Mouse (Mus musculus): Measurements from ENCODE around the gene Cldn16. TPM values are rescaled to one million over a fixed set of nuclear protein-coding genes. Genes with fewer than 3 reads are reported as not detected.

The Cldn16 gene
- polyA plus RNA-seq (2015; fragmentation: Nextera tagmentation; extraction: Ambion mirVana), result not detected in 2 replicates

DNA sequence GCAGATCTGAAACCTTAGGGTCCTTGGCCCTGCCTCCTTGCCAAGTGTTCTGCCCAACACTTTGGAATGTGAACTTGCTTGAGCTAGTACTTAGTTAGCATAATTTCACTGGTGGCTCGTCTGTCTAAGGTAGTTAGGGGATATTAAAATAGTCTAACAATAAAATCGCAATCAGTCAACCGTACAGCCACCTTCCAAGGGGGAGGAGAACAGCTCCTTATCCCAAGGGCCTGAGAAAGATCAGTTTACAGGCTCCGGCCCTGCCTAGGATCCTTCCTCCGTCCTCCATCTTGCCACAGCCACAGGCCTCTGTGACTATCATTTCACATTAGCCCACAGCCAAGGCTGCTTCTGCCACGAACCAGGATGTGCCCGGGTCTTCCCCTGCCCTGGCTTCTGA, at the start of gene Cldn16:
Gene Cldn16, plus strand, starts transcription at position 301 of the 400 bp plus-strand sequence.
- Histone ChIP-seq H3K4me2 (no peak within 1 kb of the TSS), H3K4me3 (no peak within 1 kb of the TSS), H3K9me3 (replicated peaks) (no peaks in the 10 kb centered on the region), H3K27me3 (no peaks in the 10 kb centered on the region), H3K9ac (no peak within 1 kb of the TSS), H3K36me3 (ENCODE audit: poor library complexity, severe bottlenecking) (no peaks in the 10 kb centered on the region), H3K4me1 (no peaks in the 10 kb centered on the region), H3K27ac (no peak within 1 kb of the TSS)
- 77% methylated on average over 7 of the region's 7 CpGs for WGBS
- ATAC-seq, result no peak

DNA sequence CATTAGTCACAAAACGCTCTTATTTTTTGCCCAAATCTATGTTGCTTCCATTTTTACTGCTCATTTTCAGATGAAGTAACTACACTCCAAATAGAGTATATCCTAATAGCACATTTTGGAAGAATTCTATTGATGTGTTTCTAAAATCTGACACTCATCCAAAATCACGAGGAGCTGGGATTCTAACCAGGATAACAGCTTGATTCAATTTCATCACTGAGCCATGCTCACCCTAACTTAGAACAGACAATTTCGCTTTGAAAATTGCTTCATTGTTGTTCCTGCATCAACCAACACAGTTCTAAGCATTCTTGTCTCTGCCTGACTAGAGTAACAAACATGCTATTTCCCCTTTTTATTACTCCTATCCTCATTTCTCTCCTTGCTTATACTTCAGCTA, 44.3 kb upstream of the Cldn16 start:
- no peak for ATAC-seq
- no peaks in the 10 kb centered on the region for H3K4me1 ChIP-seq

DNA sequence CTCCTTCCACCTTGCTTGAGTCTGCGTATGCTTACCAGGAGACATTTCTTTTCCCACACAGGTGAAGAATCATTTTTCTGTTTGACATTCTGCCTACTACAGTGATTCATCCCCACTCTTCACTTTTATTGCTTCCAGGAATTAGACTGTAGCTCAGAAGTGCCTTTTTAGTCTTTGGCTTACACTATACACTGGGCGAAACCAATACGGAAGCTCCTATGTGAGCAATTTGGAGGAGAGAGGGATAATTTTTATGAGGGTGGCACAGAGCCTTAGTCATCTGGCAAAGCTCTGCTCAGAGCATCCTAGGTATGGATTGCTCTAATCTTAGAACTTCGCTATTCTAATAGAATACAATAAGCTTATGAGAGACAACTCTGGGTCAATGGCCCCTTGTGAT, 40.9 kb upstream of the Cldn16 start:
- 96% methylated on average over 4 of the region's 4 CpGs for WGBS
- Histone ChIP-seq H3K4me1 (no peaks in the 10 kb centered on the region), H3K27me3 (no peaks in the 10 kb centered on the region), H3K9me3 (replicated peaks) (no peaks in the 10 kb centered on the region), H3K36me3 (ENCODE audit: poor library complexity, severe bottlenecking) (no peaks in the 10 kb centered on the region), H3K4me3 (no peak overlapping the region), H3K4me2 (no peak overlapping the region), H3K9ac (no peak overlapping the region), H3K27ac (no peak overlapping the region)
- ATAC-seq, result no peak

More for the DNA sequence above, 44.3 kb upstream of the Cldn16 start:
- H3K36me3 ChIP-seq (ENCODE audit: poor library complexity, severe bottlenecking), result no peaks in the 10 kb centered on the region
- no peak overlapping the region for H3K9ac ChIP-seq
- H3K27ac ChIP-seq, result no peak overlapping the region
- H3K4me2 ChIP-seq, result no peak overlapping the region
- whole genome bisulfite sequencing, result 94% methylated on average over 3 of the region's 3 CpGs
- H3K27me3 ChIP-seq, result no peaks in the 10 kb centered on the region
- no peaks in the 10 kb centered on the region for H3K9me3 ChIP-seq (replicated peaks)
- no peak overlapping the region for H3K4me3 ChIP-seq

DNA sequence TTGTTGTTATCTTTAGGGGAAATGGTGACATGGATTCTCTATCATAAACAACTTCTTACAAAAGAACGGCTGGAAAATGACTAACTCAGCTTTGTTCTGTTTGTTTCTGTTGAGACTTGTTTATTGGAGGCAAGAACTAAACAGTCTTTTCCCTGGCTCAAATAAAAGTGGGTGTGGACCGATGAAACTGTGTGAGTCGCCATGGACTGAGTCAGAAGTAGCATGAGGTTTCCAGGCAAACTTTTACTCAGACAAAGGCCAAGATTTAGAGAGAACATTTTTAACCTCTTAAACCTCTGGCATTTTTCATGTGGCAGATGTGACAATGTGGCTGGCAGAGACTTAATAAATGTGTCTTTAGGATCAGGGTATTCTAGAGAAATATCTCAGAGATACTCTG, 32.7 kb upstream of the Cldn16 start:
- Histone ChIP-seq H3K4me2 (no peak overlapping the region), H3K9me3 (replicated peaks) (no peaks in the 10 kb centered on the region), H3K4me1 (no peaks in the 10 kb centered on the region), H3K27ac (no peak overlapping the region), H3K4me3 (no peak overlapping the region), H3K36me3 (ENCODE audit: poor library complexity, severe bottlenecking) (no peaks in the 10 kb centered on the region), H3K9ac (no peak overlapping the region), H3K27me3 (no peaks in the 10 kb centered on the region)
- no peak for ATAC-seq
- WGBS, result 81% methylated on average over 3 of the region's 3 CpGs

DNA sequence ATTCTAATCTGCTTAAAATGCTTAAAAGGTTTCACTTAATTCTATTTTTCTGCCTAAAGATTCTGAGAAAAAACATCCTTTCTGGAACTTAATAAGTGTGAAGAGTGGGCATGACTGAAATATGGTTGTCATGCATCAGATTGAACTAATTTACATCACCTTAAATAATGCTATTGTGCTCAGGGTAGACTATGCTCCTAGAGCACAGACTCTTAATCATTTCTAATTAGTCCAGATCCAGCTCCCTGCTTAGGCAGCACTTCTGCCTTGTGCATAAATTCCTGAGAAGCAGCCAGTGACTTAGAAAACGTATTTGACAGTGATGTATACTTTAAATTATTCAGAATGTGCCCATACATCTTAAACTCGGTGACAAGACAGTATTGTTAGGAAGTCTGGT, 29.4 kb upstream of the Cldn16 start:
- 32% methylated on average over 2 of the region's 2 CpGs for WGBS

DNA sequence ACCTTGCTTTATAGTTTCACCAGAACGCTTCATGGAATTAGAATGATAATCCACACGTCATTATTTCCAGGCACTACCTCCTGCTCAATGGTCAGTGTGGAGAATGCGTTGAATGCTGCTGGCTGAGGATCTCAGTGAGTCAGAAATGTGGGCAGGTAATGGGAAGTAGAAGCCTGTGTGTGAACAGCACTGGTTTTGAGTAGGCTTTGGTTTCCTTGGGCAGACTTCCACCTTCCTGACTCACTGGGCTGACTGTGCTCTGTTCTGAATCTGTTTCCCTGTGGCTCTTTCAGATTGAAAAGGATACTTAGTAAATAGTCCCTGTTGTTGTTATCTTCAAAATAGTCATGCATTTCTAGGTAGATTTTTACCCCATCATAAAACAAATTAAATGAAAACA, 22.9 kb upstream of the Cldn16 start:
- H3K4me2 ChIP-seq, result no peak overlapping the region
- H3K4me3 ChIP-seq, result no peak overlapping the region
- WGBS, result 87% methylated on average over 3 of the region's 3 CpGs
- no peaks in the 10 kb centered on the region for H3K4me1 ChIP-seq
- H3K36me3 ChIP-seq (ENCODE audit: poor library complexity, severe bottlenecking), result no peaks in the 10 kb centered on the region
- no peaks in the 10 kb centered on the region for H3K9me3 ChIP-seq (replicated peaks)
- H3K9ac ChIP-seq, result no peak overlapping the region
- no peaks in the 10 kb centered on the region for H3K27me3 ChIP-seq
- H3K27ac ChIP-seq, result no peak overlapping the region
- ATAC-seq, result no peak

More for the DNA sequence above, 29.4 kb upstream of the Cldn16 start:
- Histone ChIP-seq H3K4me1 (no peaks in the 10 kb centered on the region), H3K27ac (no peak overlapping the region), H3K4me2 (no peak overlapping the region), H3K4me3 (no peak overlapping the region), H3K36me3 (ENCODE audit: poor library complexity, severe bottlenecking) (no peaks in the 10 kb centered on the region), H3K9me3 (replicated peaks) (no peaks in the 10 kb centered on the region), H3K27me3 (no peaks in the 10 kb centered on the region), H3K9ac (no peak overlapping the region)
- no peak for ATAC-seq

DNA sequence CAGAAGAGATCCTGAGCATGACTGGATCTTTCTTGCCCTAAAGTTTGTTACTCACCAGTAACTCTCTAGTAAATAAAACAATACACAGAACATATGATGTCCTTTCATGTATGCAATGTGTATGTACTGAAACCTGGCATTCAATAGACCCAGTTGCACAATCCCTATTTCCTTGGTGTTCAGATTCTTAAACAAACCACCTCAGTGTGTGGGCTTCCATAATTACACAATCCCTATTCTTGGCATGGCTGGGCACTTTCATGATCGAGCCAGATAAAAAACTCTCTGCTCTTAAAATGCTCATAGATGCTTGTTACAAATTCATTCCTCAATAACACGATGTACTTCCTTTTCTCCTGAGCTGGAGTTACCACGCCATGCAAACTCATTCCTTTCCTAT, 21.8 kb upstream of the Cldn16 start:
- WGBS, result 83% methylated on average over 3 of the region's 3 CpGs
- H3K36me3 ChIP-seq (ENCODE audit: poor library complexity, severe bottlenecking), result no peaks in the 10 kb centered on the region
- no peak overlapping the region for H3K4me3 ChIP-seq
- H3K4me2 ChIP-seq, result no peak overlapping the region
- H3K9ac ChIP-seq, result no peak overlapping the region
- H3K27me3 ChIP-seq, result no peaks in the 10 kb centered on the region
- no peak overlapping the region for H3K27ac ChIP-seq
- no peak for ATAC-seq
- no peaks in the 10 kb centered on the region for H3K4me1 ChIP-seq
- H3K9me3 ChIP-seq (replicated peaks), result no peaks in the 10 kb centered on the region

DNA sequence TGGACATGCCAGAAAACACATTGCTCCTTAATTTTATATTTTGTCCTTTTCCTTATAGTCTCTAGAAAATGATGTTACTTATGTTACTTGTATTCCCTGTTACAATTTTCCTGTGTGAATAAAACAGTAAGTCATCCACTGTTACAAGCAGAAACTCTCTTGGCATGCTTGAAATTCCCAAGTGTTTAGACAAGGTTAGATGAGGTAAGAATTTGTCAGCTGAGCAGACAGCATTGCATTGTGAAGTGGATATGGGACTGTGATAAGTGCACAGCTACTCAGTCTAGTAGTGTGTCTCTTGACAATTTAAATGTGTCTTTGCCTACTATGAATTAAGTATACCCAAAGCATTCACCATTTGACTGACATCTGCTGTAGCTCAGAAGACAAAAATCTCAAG, 18.1 kb upstream of the Cldn16 start:
- no peak for ATAC-seq
- H3K36me3 ChIP-seq (ENCODE audit: poor library complexity, severe bottlenecking), result no peaks in the 10 kb centered on the region

DNA sequence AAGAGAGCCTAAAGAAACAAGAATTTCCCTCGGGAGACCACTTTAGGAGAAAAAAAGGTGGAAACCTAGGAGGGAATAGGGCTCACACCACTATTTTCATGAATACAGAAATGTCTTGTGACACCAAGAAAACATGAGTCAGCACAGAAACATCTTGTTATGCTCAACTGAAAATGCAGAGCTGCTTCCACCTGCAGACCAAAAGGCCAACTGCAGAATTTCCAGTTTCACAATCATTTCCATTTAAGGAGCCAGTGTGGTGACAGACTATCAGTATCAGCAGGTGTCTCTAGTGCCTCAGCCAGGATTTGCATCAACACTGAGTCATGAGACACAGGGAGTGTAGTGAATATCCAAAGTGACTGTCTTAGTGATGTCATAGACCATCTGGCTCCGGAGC, 15.3 kb upstream of the Cldn16 start:
- no peak overlapping the region for H3K9ac ChIP-seq
- H3K36me3 ChIP-seq (ENCODE audit: poor library complexity, severe bottlenecking), result no peaks in the 10 kb centered on the region
- ATAC-seq, result peak; percentile 58; the same call in 1 of the 2 replicates
- H3K4me1 ChIP-seq, result no peaks in the 10 kb centered on the region
- no peak overlapping the region for H3K27ac ChIP-seq
- WGBS, result 70% methylated on average over 2 of the region's 2 CpGs
- H3K4me2 ChIP-seq, result no peak overlapping the region
- H3K27me3 ChIP-seq, result no peaks in the 10 kb centered on the region
- H3K9me3 ChIP-seq (replicated peaks), result no peaks in the 10 kb centered on the region
- H3K4me3 ChIP-seq, result no peak overlapping the region

More for the DNA sequence above, 18.1 kb upstream of the Cldn16 start:
- H3K9me3 ChIP-seq (replicated peaks), result no peaks in the 10 kb centered on the region
- H3K4me3 ChIP-seq, result no peak overlapping the region
- no peaks in the 10 kb centered on the region for H3K4me1 ChIP-seq
- no peaks in the 10 kb centered on the region for H3K27me3 ChIP-seq
- H3K9ac ChIP-seq, result no peak overlapping the region
- no peak overlapping the region for H3K27ac ChIP-seq
- H3K4me2 ChIP-seq, result no peak overlapping the region

DNA sequence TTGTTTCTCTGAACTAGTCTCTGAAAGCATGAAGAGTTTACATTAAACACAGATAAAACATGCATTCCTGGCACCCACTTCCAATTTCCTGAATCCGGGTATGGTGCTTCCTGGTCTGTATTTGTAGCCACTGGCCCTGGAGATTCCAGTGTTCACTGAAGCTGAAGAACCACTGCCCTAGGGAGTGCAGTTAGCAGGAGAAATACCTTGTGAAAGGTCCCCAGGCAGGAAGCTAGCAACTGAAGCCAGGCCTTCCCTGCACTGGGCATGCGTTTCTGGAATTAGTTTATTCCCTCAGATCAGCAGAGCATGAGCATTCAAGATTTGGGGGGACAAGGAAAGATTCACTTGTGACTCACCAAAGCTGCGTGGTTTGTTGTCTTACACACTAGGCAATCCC, 8.8 kb upstream of the Cldn16 start:
- Histone ChIP-seq H3K4me1 (no peaks in the 10 kb centered on the region), H3K4me2 (no peak overlapping the region), H3K4me3 (no peak overlapping the region), H3K27ac (no peak overlapping the region), H3K9me3 (replicated peaks) (no peaks in the 10 kb centered on the region), H3K9ac (no peak overlapping the region), H3K27me3 (no peaks in the 10 kb centered on the region), H3K36me3 (ENCODE audit: poor library complexity, severe bottlenecking) (no peaks in the 10 kb centered on the region)
- ATAC-seq, result no peak
- 74% methylated on average over 3 of the region's 3 CpGs for WGBS

DNA sequence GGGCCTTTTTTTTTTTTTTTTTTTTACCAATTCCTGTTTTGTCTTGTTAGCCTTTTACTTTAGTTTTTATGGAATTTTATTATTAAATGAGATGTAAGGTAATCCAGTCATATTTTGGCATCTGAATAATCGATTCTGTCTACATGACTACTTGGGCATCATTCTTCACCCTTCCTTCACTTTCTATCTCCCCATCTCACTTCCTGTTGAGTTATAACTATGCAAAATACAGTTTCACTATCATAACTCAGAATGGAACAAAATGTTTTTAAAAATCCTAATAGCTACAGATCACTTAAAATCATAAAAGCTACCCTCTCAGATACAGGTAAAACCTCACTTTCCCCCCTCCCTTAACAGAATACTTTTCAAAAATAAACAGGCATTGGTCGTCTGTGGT, 6.8 kb upstream of the Cldn16 start:
- Histone ChIP-seq H3K4me2 (no peak overlapping the region), H3K9me3 (replicated peaks) (no peaks in the 10 kb centered on the region), H3K27ac (no peak overlapping the region), H3K4me3 (no peak overlapping the region), H3K27me3 (no peaks in the 10 kb centered on the region), H3K4me1 (no peaks in the 10 kb centered on the region), H3K9ac (no peak overlapping the region), H3K36me3 (ENCODE audit: poor library complexity, severe bottlenecking) (no peaks in the 10 kb centered on the region)
- ATAC-seq, result no peak
- WGBS, result 85% methylated on average over 2 of the region's 2 CpGs

DNA sequence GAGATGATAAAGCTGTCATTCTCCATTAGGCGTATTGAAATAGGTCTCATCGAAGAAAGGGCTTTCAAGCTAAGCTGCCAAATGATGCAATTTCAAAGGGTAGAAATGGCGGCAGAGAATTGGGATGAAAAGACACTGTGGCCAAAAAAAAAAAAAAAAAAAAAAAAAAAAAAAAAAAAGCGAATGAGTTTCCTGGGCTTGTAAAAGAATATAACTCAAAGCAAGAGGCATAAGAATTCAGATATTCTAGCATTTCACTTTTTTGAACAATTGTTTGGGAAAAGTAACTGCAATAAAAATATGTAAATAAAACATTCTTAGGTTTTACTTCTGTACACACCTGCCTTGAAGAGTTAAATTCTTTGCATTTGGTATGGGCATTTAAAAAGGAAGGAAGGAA, 3.6 kb downstream of the Cldn16 start:
- no peak overlapping the region for H3K4me2 ChIP-seq
- no peaks in the 10 kb centered on the region for H3K36me3 ChIP-seq (ENCODE audit: poor library complexity, severe bottlenecking)
- WGBS, result 77% methylated on average over 4 of the region's 4 CpGs
- H3K4me1 ChIP-seq, result no peaks in the 10 kb centered on the region
- no peak overlapping the region for H3K4me3 ChIP-seq
- no peak for ATAC-seq
- no peaks in the 10 kb centered on the region for H3K27me3 ChIP-seq
- no peaks in the 10 kb centered on the region for H3K9me3 ChIP-seq (replicated peaks)
- H3K9ac ChIP-seq, result no peak overlapping the region
- H3K27ac ChIP-seq, result no peak overlapping the region

DNA sequence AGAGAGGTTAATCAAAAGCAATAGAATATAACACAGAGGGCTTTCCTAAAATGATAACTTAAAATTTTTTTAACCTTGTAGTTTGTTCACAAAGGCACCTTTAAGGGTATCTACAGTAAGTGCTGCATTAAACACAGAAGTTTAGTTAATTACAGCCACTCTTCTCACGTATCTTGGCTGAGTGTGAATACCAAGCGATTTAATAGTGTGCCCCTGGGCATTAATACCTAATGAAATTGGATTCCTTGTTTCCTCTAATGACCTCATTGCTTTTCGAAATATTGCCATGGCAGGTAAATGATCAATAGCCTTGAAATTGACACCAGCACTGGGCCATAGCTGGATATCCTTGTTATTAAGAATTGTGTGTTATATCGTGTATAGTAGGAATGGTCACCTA, 8.3 kb downstream of the Cldn16 start:
- Histone ChIP-seq H3K4me3 (no peak overlapping the region), H3K27me3 (no peaks in the 10 kb centered on the region), H3K9ac (no peak overlapping the region), H3K27ac (no peak overlapping the region), H3K36me3 (ENCODE audit: poor library complexity, severe bottlenecking) (no peaks in the 10 kb centered on the region), H3K4me2 (no peak overlapping the region), H3K9me3 (replicated peaks) (no peaks in the 10 kb centered on the region), H3K4me1 (no peaks in the 10 kb centered on the region)
- 66% methylated on average over 4 of the region's 4 CpGs for WGBS
- no peak for ATAC-seq

Measured in forebrain, embryonic 13.5 days (tissue).